Mouse (Mus musculus): ENCODE measurements at regions not wholly inside any gene's neighbourhood (a gene's known extent, or its start where the extent isn't known, plus 50 kb on each side); places are given as distances from the start of the nearest gene placed in this dataset.
A peak's percentile ranks its signal among the peaks of the same experiment; 100 is the strongest.

DNA sequence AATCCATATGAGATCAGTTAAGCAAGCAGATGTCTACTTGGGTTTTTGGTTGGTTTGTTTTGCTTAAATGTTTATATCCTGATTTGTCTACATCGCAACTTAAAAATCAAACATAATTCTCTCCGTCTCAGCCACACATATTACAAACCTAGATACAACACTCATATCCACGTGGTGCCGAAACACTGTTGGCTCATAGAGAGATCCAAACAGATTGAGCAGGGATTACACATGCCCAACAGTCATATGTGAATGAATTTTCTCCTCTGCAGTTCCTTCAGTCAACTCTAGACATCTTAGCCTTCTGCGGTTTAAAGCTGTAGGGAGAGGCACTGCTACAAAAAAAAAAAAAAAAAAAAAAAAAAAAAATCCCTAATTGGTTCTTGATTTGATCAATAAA lies 64.4 kb upstream of the Clint1 start:
- no peak for DNase-seq (ENCODE audit: low read depth, low spot score)

DNA sequence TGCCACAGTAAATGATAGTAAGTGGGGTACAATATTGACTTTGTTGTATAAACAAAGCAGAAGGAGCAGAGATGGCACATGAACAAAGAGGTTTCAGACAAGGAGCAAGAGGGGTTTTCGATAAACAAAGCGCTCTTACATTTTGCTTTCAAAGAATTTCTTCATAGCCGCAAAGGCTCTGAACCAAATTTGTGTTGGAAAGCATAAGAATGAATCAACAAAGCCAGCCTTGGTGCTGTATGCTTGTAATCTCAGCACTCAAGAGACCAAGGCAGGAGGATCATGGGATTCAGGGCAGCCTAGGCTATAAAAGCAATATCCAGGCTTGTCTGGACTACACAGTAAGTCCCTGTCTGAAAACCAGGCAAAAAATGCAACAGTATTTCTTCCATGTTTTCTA lies 62.0 kb upstream of the Clint1 start:
- DNase-seq (ENCODE audit: low read depth, low spot score) = no peak

DNA sequence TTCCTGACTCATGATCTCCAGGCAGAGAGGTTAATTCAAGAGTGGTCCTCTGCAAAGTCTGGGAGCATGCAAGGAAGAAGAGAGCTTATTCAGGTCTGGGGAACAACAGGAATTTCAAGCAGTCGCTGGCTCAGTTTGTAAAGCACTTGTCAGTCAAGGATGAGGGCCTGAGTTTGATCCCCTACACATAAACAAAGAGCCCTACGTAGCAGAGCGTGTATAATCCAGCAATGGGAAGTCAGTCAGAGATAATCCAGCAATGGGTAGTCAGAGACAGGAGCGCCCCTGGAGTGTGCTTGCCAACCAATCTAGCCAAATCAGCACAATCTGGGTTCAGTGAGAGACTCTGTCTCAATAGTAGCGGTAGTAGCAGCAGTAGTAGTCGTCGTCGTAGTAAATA lies 61.3 kb upstream of the Clint1 start:
- no peak for DNase-seq (ENCODE audit: low read depth, low spot score)

DNA sequence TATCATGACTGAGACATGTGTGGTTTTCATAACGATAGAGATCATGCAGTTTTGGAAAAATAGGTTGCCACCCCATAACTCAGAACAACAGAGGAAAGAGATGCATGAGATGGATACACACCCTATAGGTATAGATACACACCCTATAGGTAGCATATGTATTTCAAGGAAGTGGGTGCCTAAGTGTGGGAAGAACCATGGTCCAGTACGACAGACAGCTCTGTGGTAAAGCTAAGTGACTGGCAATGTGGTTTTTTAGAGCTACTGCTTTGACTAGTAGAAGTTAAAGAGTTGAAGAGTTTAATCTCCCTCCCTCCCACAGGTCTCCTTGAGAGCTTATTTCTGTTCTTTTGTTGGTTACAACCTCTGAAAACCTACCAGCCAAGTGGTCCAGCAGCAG lies 60.2 kb upstream of the Clint1 start:
- peak; percentile 59 for DNase-seq (ENCODE audit: low read depth, low spot score)

DNA sequence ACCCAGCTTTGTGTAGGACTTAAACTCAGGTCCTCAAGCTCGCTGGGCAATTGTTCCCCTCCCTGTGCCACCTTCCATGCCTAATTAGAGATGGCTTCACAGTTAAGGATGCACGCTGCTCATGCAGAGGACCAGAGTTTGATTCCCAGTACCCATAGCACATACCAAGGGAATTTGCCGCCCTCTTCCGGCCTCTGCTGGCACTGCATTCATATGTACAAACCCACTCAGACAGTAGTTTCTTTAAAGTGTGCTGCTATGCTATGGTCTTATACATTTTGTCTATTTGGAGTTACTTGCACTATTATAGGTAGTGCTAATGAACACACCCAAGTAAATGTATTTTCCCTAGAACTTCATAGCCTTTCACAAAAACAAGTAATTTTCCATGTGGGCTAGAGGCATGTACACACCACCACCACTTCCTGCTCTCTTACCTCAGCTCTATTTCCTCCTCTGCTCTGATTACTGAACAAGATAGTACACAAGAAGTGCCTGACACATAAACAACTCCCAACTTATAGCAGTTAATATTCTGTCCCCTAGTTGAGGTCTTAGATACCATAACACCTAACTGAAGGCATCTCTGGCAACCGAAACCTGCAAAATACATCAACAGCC lies 57.4 kb upstream of the Clint1 start:
- DNase-seq (ENCODE audit: low read depth, low spot score) = peak; percentile 85

DNA sequence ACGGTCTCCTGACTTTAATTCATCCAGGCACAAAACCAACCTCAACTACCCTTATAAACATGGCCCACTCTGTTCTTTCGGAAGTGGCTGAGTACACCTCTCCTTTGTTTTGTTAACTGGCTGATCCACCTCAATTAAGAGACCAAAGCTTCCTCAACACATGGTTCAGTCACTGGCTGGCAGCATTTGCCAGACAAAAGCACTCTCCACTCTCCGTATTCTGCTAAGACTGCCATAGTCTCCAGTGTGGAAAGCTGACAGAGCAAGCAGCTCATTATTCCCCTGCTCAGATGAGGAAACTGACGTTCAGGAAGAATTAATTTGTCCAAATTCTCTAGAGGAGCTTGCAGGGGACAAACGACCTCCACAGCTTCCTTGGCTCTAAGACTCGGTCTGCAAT lies 56.5 kb upstream of the Clint1 start:
- DNase-seq (ENCODE audit: low read depth, low spot score) = peak; percentile 33

DNA sequence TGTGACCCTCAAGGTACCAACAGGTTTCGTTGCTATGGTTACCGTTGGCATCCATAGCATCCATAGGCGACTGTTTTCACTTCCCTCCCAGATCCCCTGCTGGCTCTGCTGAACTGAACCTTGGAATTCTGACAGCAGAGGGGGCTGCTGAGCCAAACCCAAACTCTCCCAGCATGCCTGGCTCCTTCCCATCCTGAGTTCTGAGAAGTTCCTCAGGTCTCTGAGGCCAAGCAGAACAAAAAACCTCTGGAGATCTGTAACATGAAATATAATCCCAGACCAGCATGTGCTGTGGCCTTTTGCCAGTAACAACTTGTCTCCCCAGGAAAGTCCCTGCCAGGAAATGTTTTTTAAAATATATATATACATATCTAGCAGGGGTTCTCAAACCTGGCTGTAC lies 56.1 kb upstream of the Clint1 start:
- DNase-seq (ENCODE audit: low read depth, low spot score) = peak; percentile 60

DNA sequence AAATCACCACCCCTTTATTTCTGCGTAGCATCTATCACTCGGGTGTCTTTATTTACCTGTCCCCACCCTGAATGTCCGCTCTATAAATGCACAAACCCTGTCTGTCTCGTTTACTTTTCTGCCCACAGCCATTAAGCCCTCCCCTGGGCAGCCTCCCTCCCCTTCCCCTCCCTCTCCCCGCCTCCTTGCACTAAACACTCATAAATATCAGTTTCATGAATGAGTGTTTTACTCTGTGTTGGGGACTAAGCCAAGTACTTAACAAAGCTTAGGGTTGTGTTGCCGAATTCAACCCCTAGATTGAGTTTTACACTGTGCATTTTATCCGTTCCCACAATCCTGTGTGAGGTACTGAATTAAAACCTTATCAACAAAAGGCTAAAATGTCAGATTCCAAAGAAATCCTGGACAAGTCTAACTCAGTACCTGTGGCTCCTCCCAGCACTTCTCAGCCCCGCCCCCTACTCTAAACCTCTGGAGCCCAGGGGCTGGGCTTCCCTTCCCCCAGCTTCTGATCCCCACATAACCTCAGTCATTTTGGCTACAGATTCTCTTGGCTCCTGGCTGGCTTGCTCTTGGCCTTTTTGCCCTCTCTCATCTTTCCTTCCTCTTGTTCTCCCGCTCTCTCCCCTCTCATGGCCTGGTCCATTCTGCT lies 52.0 kb upstream of the Clint1 start:
- no peak for DNase-seq (ENCODE audit: low read depth, low spot score)
